Mouse (Mus musculus) intestine, embryonic 15.5 days (tissue): ENCODE measurements around the gene Copz2. TPM values are rescaled to one million over a fixed set of nuclear protein-coding genes. Genes with fewer than 3 reads are reported as not detected.

Source experiments
- ATAC-seq: fragments of 200-750 bp; cut with Nextera tagmentation; 2 replicates; pipeline ENCODE4 v1.8.0; 2017; ENCODE audit warnings: moderate TSS enrichment, moderate library complexity
- H3K27ac ChIP-seq: fragments of 300-500 bp; sonication (generic); 2 replicates; pipeline ENCODE4 v1.5.1; 2015; ENCODE audit warnings: mild to moderate bottlenecking, inconsistent platforms
- H3K27me3 ChIP-seq: fragments of 300-500 bp; sonication (generic); replicated peaks from 2 replicates; pipeline ENCODE4 v1.6.1; 2015; ENCODE audit warnings: inconsistent platforms
- H3K36me3 ChIP-seq: fragments of 300-500 bp; sonication (generic); 2 replicates; pipeline ENCODE4 v1.6.1; 2015; ENCODE audit warnings: inconsistent platforms
- H3K4me1 ChIP-seq: fragments of 300-500 bp; sonication (generic); replicated peaks from 2 replicates; pipeline ENCODE4 v1.6.1; 2015; ENCODE audit warnings: inconsistent platforms
- H3K4me2 ChIP-seq: fragments of 300-500 bp; sonication (generic); replicated peaks from 2 replicates; pipeline ENCODE4 v1.6.1; 2015; ENCODE audit warnings: mild to moderate bottlenecking, inconsistent platforms
- H3K4me3 ChIP-seq: fragments of 300-500 bp; sonication (generic); replicated peaks from 2 replicates; pipeline ENCODE4 v1.5.1; 2015; ENCODE audit warnings: inconsistent platforms
- H3K9ac ChIP-seq: fragments of 300-500 bp; sonication (generic); 2 replicates; pipeline ENCODE4 v1.6.1; 2015; ENCODE audit warnings: inconsistent platforms
- H3K9me3 ChIP-seq: fragments of 300-500 bp; sonication (generic); 2 replicates; pipeline ENCODE4 v1.6.1; 2016; ENCODE audit warnings: inconsistent platforms
- WGBS: fragments of 180-500 bp; shearing (Covaris S2); methylation state at CpG from one replicate; pipeline ENCODE4 v1.1.7; 2015; 5-methylcytosine and 5-hydroxymethylcytosine counted together
- polyA plus RNA-seq: library from polyadenylated mRNA; unstranded; fragments of >200 nt; fragmentation: Nextera tagmentation; extraction: Ambion mirVana; gene quantifications from 2 replicates; pipeline ENCODE4 v1.2.1, GENCODE M21; 2015

Copz2 gene
- polyA plus RNA-seq, 1 experiment from 2014 or later = 93.5 TPM

DNA sequence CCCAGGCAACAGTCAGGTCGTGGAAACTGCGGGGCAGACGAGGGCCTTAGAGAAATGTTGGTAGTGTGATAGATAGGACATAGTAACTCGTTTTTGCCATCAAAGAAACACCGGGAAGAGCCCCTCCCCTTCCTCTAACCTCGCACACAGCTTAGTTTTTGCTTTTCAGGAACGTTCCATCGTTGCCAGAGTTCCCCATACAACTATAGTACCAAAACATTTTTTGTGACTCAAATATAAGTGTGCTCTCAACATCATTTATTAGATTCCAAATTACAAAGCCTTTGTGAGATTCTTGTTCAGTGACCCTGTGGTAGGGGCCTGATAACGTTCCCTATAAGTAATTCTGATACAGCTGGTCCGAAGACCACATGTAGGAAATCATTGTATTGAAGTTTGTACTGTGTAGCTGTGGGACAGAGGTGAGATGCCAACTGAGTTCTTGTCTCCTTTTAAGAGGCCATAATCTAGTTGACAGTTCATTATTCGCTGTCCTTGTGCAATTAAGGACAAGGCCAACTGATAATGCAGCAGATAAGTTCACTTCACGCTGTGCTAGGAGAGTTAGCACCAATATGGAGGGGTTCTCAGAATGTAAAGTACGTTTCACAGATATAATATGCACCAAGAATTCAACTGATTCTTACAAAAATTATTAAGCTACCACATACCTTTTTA, 19.0 kb upstream of the Copz2 start:
- Histone ChIP-seq H3K4me2 (peak overlapping the region; percentile 63), H3K27me3 (no peaks in the 10 kb centered on the region), H3K27ac (peak overlapping the region; percentile 92), H3K4me1 (peaks cover 30% of the 10 kb centered on the region), H3K9ac (peak overlapping the region; percentile 73), H3K4me3 (peak overlapping the region; percentile 81), H3K36me3 (peaks cover 8% of the 10 kb centered on the region; the same call in 1 of the 2 replicates), H3K9me3 (no peaks in the 10 kb centered on the region)
- no peak for ATAC-seq
- 17% methylated on average over 13 of the region's 13 CpGs for WGBS

DNA sequence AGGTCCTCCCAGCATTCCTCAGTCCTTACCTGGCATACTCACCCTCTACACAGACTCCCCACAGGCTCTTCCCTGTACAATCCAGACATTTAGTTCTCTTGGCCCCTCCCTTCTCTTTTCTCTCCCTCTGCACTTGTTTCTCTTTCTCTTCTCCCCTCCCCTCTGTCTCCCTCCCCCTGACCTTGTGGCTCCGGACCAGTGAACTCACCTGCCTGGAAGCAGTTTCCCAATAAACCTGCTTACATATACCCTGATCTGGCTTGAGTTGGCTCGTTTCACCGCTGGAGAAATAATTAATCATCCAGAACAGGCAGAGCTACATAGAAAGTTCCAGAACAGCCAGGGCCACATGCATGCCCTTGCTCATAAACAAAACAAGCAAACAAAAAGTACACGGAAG, 18.2 kb upstream of the Copz2 start:
- Histone ChIP-seq H3K27ac (no peak overlapping the region), H3K4me2 (no peak overlapping the region), H3K36me3 (peaks cover 8% of the 10 kb centered on the region; the same call in 1 of the 2 replicates)

DNA sequence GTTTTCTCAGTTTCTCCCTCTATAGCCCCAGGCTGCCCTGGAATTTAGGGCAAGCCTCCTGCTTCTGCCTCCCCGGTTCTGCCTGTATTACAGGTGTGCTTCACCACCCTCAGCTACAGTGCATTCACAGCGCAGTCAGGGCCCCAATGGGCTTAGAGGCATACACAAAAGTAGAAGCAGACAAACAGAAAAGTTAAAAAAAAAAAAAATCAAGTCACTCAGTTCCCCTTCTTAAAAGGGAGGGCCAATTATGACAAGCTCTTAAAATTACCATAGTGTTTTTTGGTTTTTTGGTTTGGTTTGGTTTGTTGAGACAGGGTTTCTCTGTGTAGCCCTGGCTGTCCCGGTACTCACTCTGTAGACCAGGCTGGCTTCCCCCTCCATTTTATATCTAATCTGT, 17.1 kb upstream of the Copz2 start:
- Histone ChIP-seq H3K9ac (no peak overlapping the region), H3K4me2 (no peak overlapping the region), H3K4me1 (peaks cover 11% of the 10 kb centered on the region), H3K36me3 (peaks cover 1% of the 10 kb centered on the region; the same call in 1 of the 2 replicates), H3K27me3 (no peaks in the 10 kb centered on the region), H3K27ac (no peak overlapping the region), H3K4me3 (no peak overlapping the region), H3K9me3 (no peaks in the 10 kb centered on the region)
- 88% methylated on average over 3 of the region's 3 CpGs for WGBS
- ATAC-seq = no peak

More for the DNA sequence above, 18.2 kb upstream of the Copz2 start:
- H3K9me3 ChIP-seq = no peaks in the 10 kb centered on the region
- no peak for ATAC-seq
- no peaks in the 10 kb centered on the region for H3K27me3 ChIP-seq
- H3K4me1 ChIP-seq = peaks cover 21% of the 10 kb centered on the region
- no peak overlapping the region for H3K9ac ChIP-seq
- no peak overlapping the region for H3K4me3 ChIP-seq
- WGBS = 53% methylated on average over 4 of the region's 4 CpGs

DNA sequence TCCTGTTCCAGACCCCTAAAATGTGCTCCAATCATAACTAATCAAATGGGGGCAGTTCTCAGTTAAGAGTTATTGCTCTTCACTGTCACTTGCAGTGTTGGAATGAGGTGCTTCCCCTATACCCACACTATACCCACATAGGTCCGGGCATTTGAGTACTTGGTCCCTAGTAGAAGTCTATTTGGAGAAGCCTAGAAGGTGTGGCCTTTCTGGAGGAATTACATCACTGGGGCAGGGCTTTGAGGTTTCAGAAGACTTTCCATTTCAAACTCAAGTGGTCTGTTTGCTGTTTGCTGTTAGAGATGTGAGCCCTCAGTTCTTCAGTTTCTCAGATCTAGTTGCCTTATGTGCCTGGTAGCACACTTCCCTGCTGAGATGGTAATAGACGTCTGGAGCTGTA, 16.7 kb upstream of the Copz2 start:
- H3K9ac ChIP-seq = no peak overlapping the region
- WGBS = 67% methylated on average over 2 of the region's 2 CpGs
- H3K27me3 ChIP-seq = no peaks in the 10 kb centered on the region

GRCm38 (mm10) chr11:96834127-96834526, 15.5 kb upstream of the Copz2 start:
- Histone ChIP-seq H3K27ac (no peak overlapping the region), H3K4me3 (no peak overlapping the region), H3K4me2 (no peak overlapping the region), H3K9ac (no peak overlapping the region), H3K4me1 (no peaks in the 10 kb centered on the region), H3K27me3 (no peaks in the 10 kb centered on the region), H3K36me3 (no peaks in the 10 kb centered on the region), H3K9me3 (no peaks in the 10 kb centered on the region)
- WGBS = 93% methylated on average over 1 of the region's 1 CpGs
- no peak for ATAC-seq

More for the DNA sequence above, 16.7 kb upstream of the Copz2 start:
- peaks cover 7% of the 10 kb centered on the region for H3K4me1 ChIP-seq
- no peak for ATAC-seq
- H3K27ac ChIP-seq = no peak overlapping the region
- no peaks in the 10 kb centered on the region for H3K36me3 ChIP-seq
- H3K9me3 ChIP-seq = no peaks in the 10 kb centered on the region
- H3K4me3 ChIP-seq = no peak overlapping the region
- H3K4me2 ChIP-seq = no peak overlapping the region

- 31% methylated on average over 9 of the region's 9 CpGs for WGBS
- no peak overlapping the region for H3K9ac ChIP-seq
- H3K27me3 ChIP-seq = no peaks in the 10 kb centered on the region
- no peaks in the 10 kb centered on the region for H3K4me1 ChIP-seq
- H3K4me3 ChIP-seq = no peak overlapping the region
- H3K27ac ChIP-seq = no peak overlapping the region
- no peak for ATAC-seq
- H3K4me2 ChIP-seq = no peak overlapping the region
- no peaks in the 10 kb centered on the region for H3K36me3 ChIP-seq
- H3K9me3 ChIP-seq = no peaks in the 10 kb centered on the region
These were observed 12.4 kb upstream of the Copz2 start for GRCm38 (mm10) chr11:96837298-96837697.

- no peaks in the 10 kb centered on the region for H3K36me3 ChIP-seq
- no peaks in the 10 kb centered on the region for H3K27me3 ChIP-seq
- no peak overlapping the region for H3K4me2 ChIP-seq
- no peak overlapping the region for H3K4me3 ChIP-seq
- no peaks in the 10 kb centered on the region for H3K9me3 ChIP-seq
- WGBS = 70% methylated on average over 4 of the region's 4 CpGs
- no peak for ATAC-seq
- no peak overlapping the region for H3K27ac ChIP-seq
- H3K9ac ChIP-seq = no peak overlapping the region
- no peaks in the 10 kb centered on the region for H3K4me1 ChIP-seq
These were observed 11.3 kb upstream of the Copz2 start for GRCm38 (mm10) chr11:96838341-96838740.

- H3K9me3 ChIP-seq = no peaks in the 10 kb centered on the region
- no peak overlapping the region for H3K4me2 ChIP-seq
- H3K4me1 ChIP-seq = no peaks in the 10 kb centered on the region
- no peaks in the 10 kb centered on the region for H3K27me3 ChIP-seq
- no peaks in the 10 kb centered on the region for H3K36me3 ChIP-seq
- H3K4me3 ChIP-seq = no peak overlapping the region
- H3K9ac ChIP-seq = no peak overlapping the region
- ATAC-seq = no peak
- 79% methylated on average over 7 of the region's 7 CpGs for WGBS
- H3K27ac ChIP-seq = no peak overlapping the region
These were observed 10.2 kb upstream of the Copz2 start for GRCm38 (mm10) chr11:96839428-96839827.

GRCm38 (mm10) chr11:96839877-96840276, 9.8 kb upstream of the Copz2 start:
- Histone ChIP-seq H3K9me3 (no peaks in the 10 kb centered on the region), H3K4me2 (no peak overlapping the region), H3K4me1 (no peaks in the 10 kb centered on the region), H3K9ac (no peak overlapping the region), H3K36me3 (no peaks in the 10 kb centered on the region), H3K27me3 (no peaks in the 10 kb centered on the region), H3K4me3 (no peak overlapping the region), H3K27ac (no peak overlapping the region)
- ATAC-seq = no peak
- 67% methylated on average over 3 of the region's 3 CpGs for WGBS

DNA sequence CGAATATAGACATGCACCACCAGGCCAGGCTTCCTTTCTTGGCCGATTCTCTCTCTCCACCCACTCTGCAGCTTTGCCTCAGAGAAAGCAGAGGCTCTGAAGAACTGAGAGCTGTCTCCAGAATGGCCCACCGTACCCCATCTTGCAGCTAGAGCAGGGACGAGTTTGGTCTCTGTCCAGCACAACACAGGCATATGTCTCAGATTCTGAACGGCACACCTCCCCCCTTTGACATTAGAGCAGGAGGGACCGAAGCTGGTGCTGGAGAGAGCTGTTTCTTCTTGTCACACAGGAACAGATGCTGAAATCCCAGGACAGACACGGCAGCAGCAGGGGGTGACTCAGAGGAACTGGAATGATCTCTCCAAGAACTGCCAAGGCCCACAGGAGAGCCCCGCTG, 9.4 kb upstream of the Copz2 start:
- no peak overlapping the region for H3K9ac ChIP-seq
- H3K27me3 ChIP-seq = no peaks in the 10 kb centered on the region
- no peak overlapping the region for H3K4me2 ChIP-seq
- 39% methylated on average over 8 of the region's 8 CpGs for WGBS
- H3K4me1 ChIP-seq = no peaks in the 10 kb centered on the region
- H3K27ac ChIP-seq = no peak overlapping the region
- no peaks in the 10 kb centered on the region for H3K36me3 ChIP-seq
- H3K4me3 ChIP-seq = no peak overlapping the region
- ATAC-seq = no peak
- H3K9me3 ChIP-seq = no peaks in the 10 kb centered on the region

- Histone ChIP-seq H3K27me3 (no peaks in the 10 kb centered on the region), H3K4me3 (no peak overlapping the region), H3K9me3 (no peaks in the 10 kb centered on the region), H3K36me3 (no peaks in the 10 kb centered on the region), H3K9ac (no peak overlapping the region), H3K27ac (no peak overlapping the region), H3K4me1 (no peaks in the 10 kb centered on the region), H3K4me2 (no peak overlapping the region)
- no peak for ATAC-seq
- 54% methylated on average over 3 of the region's 3 CpGs for WGBS
These were observed 6.0 kb upstream of the Copz2 start for GRCm38 (mm10) chr11:96843627-96844026.

DNA sequence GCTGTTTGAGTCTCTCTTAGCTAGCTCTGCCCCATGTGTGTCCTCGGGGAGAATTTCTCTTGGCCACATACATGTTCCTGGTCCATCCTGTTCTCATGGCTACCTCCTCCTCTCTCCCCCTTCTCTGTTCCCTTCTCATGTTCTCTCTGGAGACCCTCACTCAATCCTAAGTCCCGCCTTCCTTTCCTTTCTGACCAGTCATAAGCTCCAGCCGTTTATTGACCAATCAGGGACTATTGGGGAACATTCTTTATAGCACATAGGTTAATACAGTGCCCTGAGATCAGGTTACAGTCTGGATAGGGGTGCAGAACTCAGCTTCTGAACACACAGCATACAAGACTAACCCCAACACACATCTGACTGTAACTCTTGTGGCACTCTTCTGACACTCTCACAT, 2.4 kb upstream of the Copz2 start:
- Histone ChIP-seq H3K27ac (no peak overlapping the region), H3K36me3 (no peaks in the 10 kb centered on the region), H3K9me3 (no peaks in the 10 kb centered on the region), H3K4me2 (no peak overlapping the region), H3K4me1 (peaks cover 8% of the 10 kb centered on the region), H3K4me3 (no peak overlapping the region), H3K9ac (no peak overlapping the region), H3K27me3 (no peaks in the 10 kb centered on the region)
- no peak; the same call in 1 of the 2 replicates for ATAC-seq
- WGBS = 50% methylated on average over 3 of the region's 3 CpGs

- no peak overlapping the region for H3K4me3 ChIP-seq
- H3K4me1 ChIP-seq = peaks cover 8% of the 10 kb centered on the region
- WGBS = 76% methylated on average over 9 of the region's 9 CpGs
- no peak overlapping the region for H3K4me2 ChIP-seq
- H3K9me3 ChIP-seq = no peaks in the 10 kb centered on the region
- no peak overlapping the region for H3K27ac ChIP-seq
- H3K36me3 ChIP-seq = no peaks in the 10 kb centered on the region
- no peak for ATAC-seq
- no peak overlapping the region for H3K9ac ChIP-seq
- no peaks in the 10 kb centered on the region for H3K27me3 ChIP-seq
These were observed 976 bp upstream of the Copz2 start for GRCm38 (mm10) chr11:96848694-96849093.
